Mouse (Mus musculus) small intestine, adult 2 months (tissue): Measurements from ENCODE around the gene Lman2l.

Source experiments
- CTCF ChIP-seq: fragments of 200-500 bp; IDR thresholded peaks from 2 replicates; pipeline ENCODE4 v1.5.1; 2012; ENCODE audit warnings: low read depth, mild to moderate bottlenecking, control low read depth, inconsistent platforms, low read length, moderate library complexity, mixed read lengths; ENCODE audit not compliant: insufficient replicate concordance, insufficient read length; ENCODE audit errors: extremely low read depth
- POLR2A ChIP-seq: fragments of 200-500 bp; IDR thresholded peaks from 2 replicates; pipeline ENCODE4 v1.6.1; 2012; ENCODE audit warnings: low read depth, mild to moderate bottlenecking, control low read depth, inconsistent platforms, low read length, moderate library complexity

GRCm38 (mm10) chr1:36493299-36493698, 48.2 kb upstream of the Lman2l start:
- TF ChIP-seq CTCF = no peak
- no peak for TF ChIP-seq POLR2A
